Mouse (Mus musculus) testis, adult 2 months (tissue): ENCODE results near the gene Ap3s2.

ENCODE experiments used
- CTCF ChIP-seq: fragments of 200-500 bp; IDR thresholded peaks from 2 replicates; pipeline ENCODE4 v1.5.1; 2012; ENCODE audit warnings: low read depth, mild to moderate bottlenecking, inconsistent platforms, low read length, moderate library complexity; ENCODE audit not compliant: control insufficient read depth, insufficient read depth, insufficient replicate concordance
- POLR2A ChIP-seq: fragments of 200-500 bp; IDR thresholded peaks from 2 replicates; pipeline ENCODE4 v1.6.1; 2012; ENCODE audit warnings: low read depth, mild to moderate bottlenecking, inconsistent platforms, low read length, moderate library complexity; ENCODE audit not compliant: control insufficient read depth

DNA sequence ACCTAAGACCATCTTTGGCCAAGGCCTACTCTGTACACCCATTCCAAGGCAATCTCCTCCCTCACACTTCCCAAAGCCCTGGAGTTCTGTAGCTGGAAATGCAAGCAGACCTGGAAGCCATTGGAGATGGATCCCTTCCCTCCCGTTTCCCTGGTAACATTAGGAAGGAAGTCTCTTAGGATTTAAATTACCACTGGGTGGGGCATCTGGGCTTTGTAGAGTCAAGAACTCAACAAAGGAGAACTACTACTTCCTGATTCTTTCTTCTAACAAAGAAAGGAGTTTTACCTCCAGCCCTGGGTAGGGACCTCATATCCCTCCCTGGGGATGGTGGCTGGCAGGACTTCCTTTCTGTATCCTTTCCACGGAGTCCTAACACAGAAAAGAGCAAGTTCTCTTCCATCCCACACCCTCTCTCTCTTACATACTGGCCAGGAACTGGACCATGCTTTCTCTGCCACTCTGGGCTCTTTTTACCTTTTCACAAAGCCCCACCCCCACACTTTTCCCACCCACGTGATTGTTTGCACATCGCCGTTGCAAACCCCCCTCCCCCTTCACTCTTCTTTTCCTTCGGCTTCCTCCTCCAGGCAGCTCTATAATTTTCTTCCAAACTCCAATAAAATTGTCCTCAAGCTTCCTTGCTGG is 51.3 kb downstream of the Ap3s2 start:
- TF ChIP-seq CTCF = no peak
- TF ChIP-seq POLR2A = no peak
